Mouse (Mus musculus) central nervous system, embryonic 14 days (tissue): ENCODE measurements around the gene Zfp609. TPM values are rescaled to one million over a fixed set of nuclear protein-coding genes. Genes with fewer than 3 reads are reported as not detected.

Experiments
- polyA plus RNA-seq: library from polyadenylated mRNA; depleted of rRNA; stranded (reverse); fragments of >200 nt; gene quantifications from 2 replicates; pipeline ENCODE4 v1.2.3, GENCODE M21; 2012; rRNA removed

The Zfp609 gene
- polyA plus RNA-seq: 27.0 and 28.6 TPM in 2 replicates

GRCm38 (mm10) chr9:65827344-65828015, at the start of gene Zfp609:
Zfp609 (minus strand) TSS chr9:65827564.

GRCm38 (mm10) chr9:65667701-65668100, 159.7 kb downstream of the Zfp609 start, which contains the start of gene Oaz2:
Oaz2 (plus strand) TSS chr9:65668001.

Other genes starting within 250 kb of the Zfp609 start
- gene Plekho2, start 247.5 kb downstream of the Zfp609 start, polyA plus RNA-seq: 5.5 and 8.3 TPM in 2 replicates
- 9.0 and 11.4 TPM in 2 replicates for gene Pif1, start 240.4 kb downstream of the Zfp609 start, polyA plus RNA-seq
- 5.9 and 9.1 TPM in 2 replicates for gene Rbpms2, start 197.9 kb downstream of the Zfp609 start, polyA plus RNA-seq
- gene Oaz2, start 159.6 kb downstream of the Zfp609 start, polyA plus RNA-seq: 204 and 216 TPM in 2 replicates
- 42.7 and 46.3 TPM in 2 replicates for gene Pclaf, start 62.7 kb upstream of the Zfp609 start, polyA plus RNA-seq
- 23.0 and 23.7 TPM in 2 replicates for gene Trip4, start 81.2 kb upstream of the Zfp609 start, polyA plus RNA-seq
- 19.3 TPM in 2 replicates for gene Csnk1g1, start 81.4 kb upstream of the Zfp609 start, polyA plus RNA-seq
- 396 and 451 TPM in 2 replicates for gene Ppib, start 232.7 kb upstream of the Zfp609 start, polyA plus RNA-seq
- gene Snx22, start 242.2 kb upstream of the Zfp609 start, polyA plus RNA-seq: 5.6 and 7.8 TPM in 2 replicates